Mouse (Mus musculus) liver, adult 2 months (tissue): ENCODE measurements around the gene Dguok.

Source experiments
- CTCF ChIP-seq: fragments of 200-500 bp; IDR thresholded peaks from 2 replicates; pipeline ENCODE4 v1.5.1; 2011; ENCODE audit warnings: low read depth, low read length, control low read depth
- POLR2A ChIP-seq: fragments of 200-500 bp; IDR thresholded peaks from 2 replicates; pipeline ENCODE4 v1.6.1; 2011; ENCODE audit warnings: low read length, control low read depth; ENCODE audit not compliant: insufficient read depth; ENCODE audit errors: extremely low read depth

- no peak for TF ChIP-seq CTCF
- no peak for TF ChIP-seq POLR2A
Observed at GRCm38 (mm10) chr6:83438584-83438983, 68.2 kb downstream of the Dguok start.
